ENCODE assay signal across 23 mouse cellular contexts in the genomic region with DNA sequence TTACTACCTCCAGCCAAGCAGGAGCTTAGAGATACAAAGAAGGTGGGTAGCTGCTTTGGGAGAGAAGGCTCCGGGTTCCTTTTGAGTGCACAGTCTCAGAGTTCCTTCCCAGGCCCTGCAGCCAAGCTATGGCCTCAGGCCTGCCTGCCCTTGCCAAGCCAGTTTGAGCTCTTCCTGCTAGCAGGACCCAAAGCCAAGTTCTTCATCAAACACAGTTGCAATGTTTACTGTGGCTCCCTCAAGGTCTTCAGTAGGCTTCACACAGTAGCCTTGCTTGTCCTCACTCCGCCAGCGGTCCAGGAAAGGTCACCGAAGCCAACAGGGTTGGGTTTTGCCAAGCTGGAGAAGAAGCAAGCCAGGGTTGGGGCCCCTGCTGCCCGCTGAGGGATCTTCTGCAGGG. TPM values are rescaled to one million over a fixed set of nuclear protein-coding genes. Genes with fewer than 3 reads are reported as not detected.
DNase-seq lines count a peak whose midpoint lies in the region; ATAC-seq and TF ChIP-seq lines count a peak whose summit lies in the region.
"Had no signal": no experiment of that assay in that cellular context is flagged by ENCODE, and none has a peak within 500 bp of the region (broad histone marks: within the 10 kb centered on the region; RNA-seq: fewer than 3 reads in every experiment).

No protein-coding gene starts in this region.

- peak; percentile 38; the same call in 1 of the 2 replicates for ATAC-seq in liver, postnatal 0 days
- ATAC-seq in liver, embryonic 12.5 days = no peak
- no peak for ATAC-seq in lung, embryonic 15.5 days (ENCODE audit: borderline replicate concordance, extremely low read depth, low FRiP score, low TSS enrichment)
- ATAC-seq: forebrain, embryonic 14.5 days; hindbrain, embryonic 16.5 days; Patski had no signal

- no peaks in the 10 kb centered on the region for H3K4me1 ChIP-seq in liver, postnatal 0 days (ENCODE audit: insufficient read depth)
- no peaks in the 10 kb centered on the region for H3K4me1 ChIP-seq in liver, embryonic 12.5 days
- H3K4me1 ChIP-seq in lung, embryonic 15.5 days = peaks cover 12% of the 10 kb centered on the region; the same call in 1 of the 2 replicates
- H3K4me1 ChIP-seq: heart, embryonic 15.5 days; midbrain, embryonic 12.5 days; neural tube, embryonic 12.5 days had no signal

- no peak overlapping the region for H3K4me2 ChIP-seq in liver, postnatal 0 days (ENCODE audit: low read depth, low read length)
- no peak overlapping the region for H3K4me2 ChIP-seq in liver, embryonic 12.5 days
- H3K4me2 ChIP-seq in lung, embryonic 15.5 days = no peak overlapping the region
- H3K4me2 ChIP-seq: embryonic facial prominence, embryonic 13.5 days; heart, embryonic 15.5 days; midbrain, embryonic 12.5 days; neural tube, embryonic 12.5 days had no signal

- no peak overlapping the region for H3K27ac ChIP-seq in liver, postnatal 0 days (ENCODE audit: low read depth)
- no peak overlapping the region for H3K27ac ChIP-seq in liver, embryonic 12.5 days
- peak overlapping the region; percentile 45 for H3K27ac ChIP-seq in lung, embryonic 15.5 days
- H3K27ac ChIP-seq: embryonic facial prominence, embryonic 13.5 days; heart, adult 2 months; heart, embryonic 15.5 days; layer of hippocampus, adult 2 months; midbrain, embryonic 12.5 days; neural tube, embryonic 12.5 days had no signal

- TF ChIP-seq CTCF in liver, postnatal 0 days (IDR thresholded peaks at IDR 0.05; ENCODE audit: low read depth) = no peak

- no peaks in the 10 kb centered on the region for H3K36me3 ChIP-seq in liver, postnatal 0 days (replicated peaks; ENCODE audit: insufficient read depth, low read length)
- no peaks in the 10 kb centered on the region for H3K36me3 ChIP-seq in liver, embryonic 12.5 days
- no peaks in the 10 kb centered on the region for H3K36me3 ChIP-seq in lung, embryonic 15.5 days
- H3K36me3 ChIP-seq: embryonic facial prominence, embryonic 13.5 days; heart, embryonic 15.5 days; midbrain, embryonic 12.5 days; neural tube, embryonic 12.5 days had no signal

- H3K9me3 ChIP-seq in liver, postnatal 0 days (ENCODE audit: low read length) = no peaks in the 10 kb centered on the region
- H3K9me3 ChIP-seq in liver, embryonic 12.5 days (replicated peaks) = no peaks in the 10 kb centered on the region
- no peaks in the 10 kb centered on the region for H3K9me3 ChIP-seq in lung, embryonic 15.5 days
- H3K9me3 ChIP-seq: embryonic facial prominence, embryonic 13.5 days; heart, embryonic 15.5 days; midbrain, embryonic 12.5 days; neural tube, embryonic 12.5 days had no signal

- H3K9ac ChIP-seq in liver, postnatal 0 days (replicated peaks) = no peak overlapping the region
- H3K9ac ChIP-seq in liver, embryonic 12.5 days = no peak overlapping the region
- no peak overlapping the region for H3K9ac ChIP-seq in lung, embryonic 15.5 days
- H3K9ac ChIP-seq: embryonic facial prominence, embryonic 13.5 days; heart, embryonic 15.5 days; midbrain, embryonic 12.5 days; neural tube, embryonic 12.5 days had no signal

- no peak overlapping the region for H3K4me3 ChIP-seq in liver, postnatal 0 days (ENCODE audit: low read depth, low read length)
- H3K4me3 ChIP-seq in liver, embryonic 12.5 days = no peak overlapping the region
- H3K4me3 ChIP-seq in lung, embryonic 15.5 days = no peak overlapping the region
- H3K4me3 ChIP-seq: embryonic facial prominence, embryonic 13.5 days; heart, adult 2 months; heart, embryonic 15.5 days; layer of hippocampus, adult 2 months; midbrain, embryonic 12.5 days; neural tube, embryonic 12.5 days had no signal

- no peak for TF ChIP-seq EP300 in liver, postnatal 0 days (IDR thresholded peaks at IDR 0.05; ENCODE audit: low read depth)

- 74% methylated on average over 5 of the region's 5 CpGs for WGBS in liver, postnatal 0 days (ENCODE audit: insufficient replicate concordance)
- 76% methylated on average over 5 of the region's 5 CpGs for WGBS in liver, embryonic 12.5 days (ENCODE audit: insufficient replicate concordance)
- 64% methylated on average over 5 of the region's 5 CpGs for WGBS in lung, embryonic 15.5 days

- DNase-seq in adrenal gland, adult 2 months = peak; percentile 64
- DNase-seq in adrenal gland, postnatal 25 days = no peak
- DNase-seq in liver, postnatal 0 days = no peak
- DNase-seq in lung, postnatal 4 days = peak; percentile 24 to 56
- no peak for DNase-seq in kidney, adult 8-10 months
- DNase-seq in thymus, postnatal 4 days = no peak
- DNase-seq: gastrocnemius, postnatal 14 days; heart, adult 2 months; kidney, adult 11 months; kidney, postnatal 14 days; layer of hippocampus, postnatal 36 days had no signal

- peaks cover 24% of the 10 kb centered on the region for H3K27me3 ChIP-seq in liver, postnatal 0 days (ENCODE audit: insufficient read depth, low read length)
- peaks cover 37% of the 10 kb centered on the region for H3K27me3 ChIP-seq in liver, embryonic 12.5 days (replicated peaks)
- peaks cover 14% of the 10 kb centered on the region for H3K27me3 ChIP-seq in lung, embryonic 15.5 days
- H3K27me3 ChIP-seq: Patski had no signal

RNA-seq across cellular contexts. Expression of a gene that starts 6.6 kb away (rescaled TPM):
- under 1 TPM; 0.62 to 0.75 TPM for total RNA-seq in adrenal gland, adult 2 months (2021)
- 2.9 and 3.7 TPM in 2 replicates for polyA plus RNA-seq in adrenal gland, adult 2 months (2012; rRNA removed)
- total RNA-seq in adrenal gland, postnatal 25 days (2021) = 1.0 and 2.2 TPM in 2 replicates
- polyA plus RNA-seq in liver, postnatal 0 days (2015; fragmentation: Nextera tagmentation; extraction: Ambion mirVana) = 65.0 and 73.7 TPM in 2 replicates
- polyA plus RNA-seq in liver, embryonic 12.5 days (2016; fragmentation: Nextera tagmentation; extraction: Ambion mirVana) = 0.55 and 0.57 TPM in 2 replicates
- polyA plus RNA-seq in lung, embryonic 15.5 days (2015; fragmentation: Nextera tagmentation; extraction: Ambion mirVana) = 241 and 259 TPM in 2 replicates
- total RNA-seq: hematopoietic stem cell, adult 5-6 weeks had no signal
- polyA plus RNA-seq: Patski had no signal

RNA-seq across cellular contexts. Expression of a gene that starts 16.4 kb away (rescaled TPM):
- total RNA-seq in adrenal gland, adult 2 months (2021) = 10 to 100 TPM; 51.7 to 52.4 TPM
- polyA plus RNA-seq in adrenal gland, adult 2 months (2012; rRNA removed) = 90.8 and 100.0 TPM in 2 replicates
- 54.5 and 61.8 TPM in 2 replicates for total RNA-seq in adrenal gland, postnatal 25 days (2021)
- polyA plus RNA-seq in liver, postnatal 0 days (2015; fragmentation: Nextera tagmentation; extraction: Ambion mirVana) = 47.9 and 49.2 TPM in 2 replicates
- polyA plus RNA-seq in liver, embryonic 12.5 days (2016; fragmentation: Nextera tagmentation; extraction: Ambion mirVana) = 39.1 and 45.3 TPM in 2 replicates
- 66.7 and 66.9 TPM in 2 replicates for polyA plus RNA-seq in lung, embryonic 15.5 days (2015; fragmentation: Nextera tagmentation; extraction: Ambion mirVana)

RNA-seq across cellular contexts. Expression of a gene that starts 30.7 kb away (rescaled TPM):
- 1 to 10 TPM; 5.9 to 7.5 TPM for total RNA-seq in adrenal gland, adult 2 months (2021)
- polyA plus RNA-seq in adrenal gland, adult 2 months (2012; rRNA removed) = 23.2 and 31.8 TPM in 2 replicates
- 10.4 and 11.1 TPM in 2 replicates for total RNA-seq in adrenal gland, postnatal 25 days (2021)
- 2.3 and 2.5 TPM in 2 replicates for polyA plus RNA-seq in liver, postnatal 0 days (2015; fragmentation: Nextera tagmentation; extraction: Ambion mirVana)
- 2.7 and 2.8 TPM in 2 replicates for polyA plus RNA-seq in liver, embryonic 12.5 days (2016; fragmentation: Nextera tagmentation; extraction: Ambion mirVana)
- polyA plus RNA-seq in lung, embryonic 15.5 days (2015; fragmentation: Nextera tagmentation; extraction: Ambion mirVana) = 11.9 and 13.2 TPM in 2 replicates
- total RNA-seq: hematopoietic stem cell, adult 5-6 weeks had no signal

RNA-seq across cellular contexts. Expression of a gene that starts 45.8 kb away (rescaled TPM):
- not detected for total RNA-seq in adrenal gland, adult 2 months (2021)
- 0.06 TPM in 1 of 2 replicates, not detected in the other for polyA plus RNA-seq in adrenal gland, adult 2 months (2012; rRNA removed)
- total RNA-seq in adrenal gland, postnatal 25 days (2021) = not detected in 2 replicates
- 0.13 and 0.32 TPM in 2 replicates for polyA plus RNA-seq in liver, postnatal 0 days (2015; fragmentation: Nextera tagmentation; extraction: Ambion mirVana)
- 0.28 and 0.49 TPM in 2 replicates for polyA plus RNA-seq in liver, embryonic 12.5 days (2016; fragmentation: Nextera tagmentation; extraction: Ambion mirVana)
- 31.7 and 34.3 TPM in 2 replicates for polyA plus RNA-seq in lung, embryonic 15.5 days (2015; fragmentation: Nextera tagmentation; extraction: Ambion mirVana)
- total RNA-seq: gastrocnemius, postnatal 14 days; heart, adult 2 months; hematopoietic stem cell, adult 5-6 weeks; layer of hippocampus, adult 2 months; layer of hippocampus, postnatal 36 days; left cerebral cortex, postnatal 14 days had no signal
- polyA plus RNA-seq: forebrain, embryonic 14.5 days; hindbrain, embryonic 16.5 days had no signal

Comparison
In these comparisons a context has a peak if more than half of its experiments do, and no peak if none do; other contexts are left out.
1. DNase-seq: peak in adrenal gland, adult 2 months (single experiment) and lung, postnatal 4 days (2 of 2); none in adrenal gland, postnatal 25 days (single experiment), liver, postnatal 0 days (single experiment), kidney, adult 8-10 months (0 of 2) and thymus, postnatal 4 days (single experiment).
2. RNA of a gene that starts 6.6 kb away (polyA plus RNA-seq): 241 to 259 TPM in lung, embryonic 15.5 days and 65.0 to 73.7 TPM in liver, postnatal 0 days; 2.9 to 3.7 TPM in adrenal gland, adult 2 months and 0.55 to 0.57 TPM in liver, embryonic 12.5 days; every median in the first group is over 10 times any median in the second.